Mouse (Mus musculus): ENCODE data around the gene Rptor.

Gene Rptor

DNA sequence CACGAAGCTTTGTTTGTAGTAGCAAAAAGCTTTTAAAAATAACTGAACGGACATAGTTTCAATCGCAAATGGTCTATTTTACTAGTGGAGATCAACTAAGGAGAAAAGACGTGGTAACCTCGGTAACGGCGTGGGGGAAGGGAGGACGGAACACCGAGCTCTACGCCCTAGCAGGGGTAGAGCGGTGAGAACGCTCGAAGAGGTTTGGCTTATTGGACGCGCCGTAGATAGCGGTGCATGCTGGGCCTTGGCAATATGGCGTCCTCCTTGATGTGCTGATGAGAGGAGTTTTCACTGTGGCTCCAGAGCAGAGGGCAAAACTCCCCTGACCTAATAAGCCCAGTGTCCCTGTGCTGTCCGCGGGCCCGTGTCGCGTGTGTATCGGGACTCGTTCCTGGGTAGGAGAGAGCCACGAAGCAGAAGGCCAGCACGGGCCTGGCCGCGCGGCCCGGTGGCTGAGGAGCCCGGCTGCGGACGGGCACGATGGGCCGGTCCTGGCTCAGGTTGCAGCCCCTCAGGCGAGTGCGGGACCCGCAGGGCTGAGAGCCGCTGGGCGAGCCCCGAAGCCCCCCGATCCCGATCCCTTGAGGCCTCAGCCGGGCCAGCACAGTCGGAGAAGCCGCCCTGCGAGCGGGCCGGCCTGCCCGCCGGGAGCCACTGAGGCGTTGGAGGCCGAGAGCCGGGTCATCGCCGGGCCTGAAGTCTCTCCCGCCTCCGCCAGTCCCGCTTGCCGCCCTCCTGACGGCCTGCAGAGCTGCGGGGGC is at the start of gene Rptor:
Gene Rptor, plus strand, starts transcription at position 143 of the 764 bp plus-strand sequence.
- peak; percentile 98 for DNase-seq (ENCODE audit: low read depth, low spot score)

GRCm38 (mm10) chr11:119554706-119555105 is 48.0 kb upstream of the Rptor start:
- no peak for DNase-seq (ENCODE audit: low read depth, low spot score)

DNA sequence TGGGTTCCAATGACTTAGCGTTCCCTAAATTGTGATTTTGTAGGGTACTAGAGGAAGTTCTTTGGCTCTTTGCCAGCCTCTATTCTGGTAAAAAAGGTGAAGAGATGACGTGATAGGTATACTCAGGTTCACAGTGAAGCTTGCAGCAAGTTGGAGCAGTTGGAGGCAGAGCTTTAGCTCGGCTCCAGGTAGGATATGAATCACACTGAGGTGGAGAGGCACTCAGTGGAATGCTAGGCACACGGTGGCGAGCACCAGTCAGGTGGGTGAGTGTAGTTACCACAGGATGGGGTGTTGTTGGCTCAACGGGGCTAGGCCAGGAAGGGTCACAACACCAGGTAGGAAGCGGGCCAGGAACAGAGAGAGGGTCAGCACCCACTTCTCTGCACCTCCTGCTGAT is 47.5 kb upstream of the Rptor start:
- no peak for DNase-seq (ENCODE audit: low read depth, low spot score)

GRCm38 (mm10) chr11:119557940-119558869 is 44.5 kb upstream of the Rptor start:
- no peak for DNase-seq (ENCODE audit: low read depth, low spot score)

DNA sequence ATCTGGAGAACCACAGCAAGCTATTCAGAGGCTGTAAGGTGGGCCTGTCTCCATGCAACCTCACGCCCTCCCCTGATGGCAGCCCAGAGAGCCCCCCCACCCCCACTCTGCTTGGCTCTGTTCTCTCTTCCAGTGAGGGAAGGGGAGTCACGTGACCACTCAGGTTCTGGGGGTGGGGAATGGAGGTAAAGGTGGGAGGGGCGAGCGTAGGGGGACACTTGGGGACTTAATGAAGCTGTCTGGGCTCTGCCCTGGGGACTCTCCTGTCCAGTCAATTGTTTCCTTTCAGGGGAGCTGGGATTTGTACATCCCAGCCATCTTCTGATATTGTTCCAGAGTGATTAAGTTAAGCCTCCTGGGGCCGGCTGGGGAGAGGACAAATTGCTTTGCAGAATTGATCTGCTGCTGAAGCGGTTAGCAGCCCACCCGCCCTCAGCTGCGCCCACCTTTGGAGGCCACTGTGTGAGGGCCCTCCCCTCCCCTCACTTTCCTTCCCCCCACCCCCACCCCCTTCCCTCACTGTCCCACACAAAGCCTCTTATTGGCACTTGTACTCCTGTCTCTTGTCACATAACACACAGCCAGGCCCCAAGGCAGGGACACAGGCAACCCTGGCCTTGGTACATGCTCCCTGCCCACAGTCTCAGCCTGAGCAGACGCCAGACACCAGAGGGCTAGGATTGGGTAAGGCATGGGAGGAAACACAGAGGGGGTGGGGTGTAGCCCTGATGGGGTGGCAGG is 43.7 kb upstream of the Rptor start:
- DNase-seq (ENCODE audit: low read depth, low spot score): peak; percentile 72

GRCm38 (mm10) chr11:119562286-119562685 is 40.4 kb upstream of the Rptor start:
- no peak for DNase-seq (ENCODE audit: low read depth, low spot score)

GRCm38 (mm10) chr11:119563166-119563565 is 39.5 kb upstream of the Rptor start:
- DNase-seq (ENCODE audit: low read depth, low spot score): no peak

- no peak for DNase-seq (ENCODE audit: low read depth, low spot score)
Observed at GRCm38 (mm10) chr11:119564383-119564782, 38.3 kb upstream of the Rptor start.

- DNase-seq (ENCODE audit: low read depth, low spot score): no peak
Observed at GRCm38 (mm10) chr11:119565021-119565420, 37.7 kb upstream of the Rptor start.

- DNase-seq (ENCODE audit: low read depth, low spot score): peak; percentile 50
Observed at GRCm38 (mm10) chr11:119565684-119566083, 37.0 kb upstream of the Rptor start.

DNA sequence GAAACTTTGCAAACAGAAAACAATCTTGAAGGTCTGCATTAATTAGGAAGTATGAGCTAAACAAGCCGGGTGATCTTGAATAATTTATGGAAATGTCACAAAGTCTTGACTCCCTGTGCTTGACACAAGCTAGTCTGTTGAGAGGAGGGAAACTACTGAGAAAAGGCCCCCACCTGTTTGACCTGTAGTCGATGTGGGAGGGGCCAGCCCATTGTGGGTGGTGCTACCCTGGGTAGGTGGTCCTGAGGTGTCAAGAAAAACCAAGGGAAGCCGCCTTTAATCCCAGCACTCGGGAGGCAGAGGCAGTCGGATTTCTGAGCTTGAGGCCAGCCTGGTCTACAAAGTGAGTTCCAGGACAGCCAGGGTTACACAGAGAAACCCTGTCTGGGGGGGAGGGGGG is 36.5 kb upstream of the Rptor start:
- peak; percentile 66 for DNase-seq (ENCODE audit: low read depth, low spot score)

GRCm38 (mm10) chr11:119572316-119573010 is 30.2 kb upstream of the Rptor start:
- peak; percentile 85 for DNase-seq (ENCODE audit: low read depth, low spot score)

GRCm38 (mm10) chr11:119576855-119577254 is 25.9 kb upstream of the Rptor start:
- no peak for DNase-seq (ENCODE audit: low read depth, low spot score)

DNA sequence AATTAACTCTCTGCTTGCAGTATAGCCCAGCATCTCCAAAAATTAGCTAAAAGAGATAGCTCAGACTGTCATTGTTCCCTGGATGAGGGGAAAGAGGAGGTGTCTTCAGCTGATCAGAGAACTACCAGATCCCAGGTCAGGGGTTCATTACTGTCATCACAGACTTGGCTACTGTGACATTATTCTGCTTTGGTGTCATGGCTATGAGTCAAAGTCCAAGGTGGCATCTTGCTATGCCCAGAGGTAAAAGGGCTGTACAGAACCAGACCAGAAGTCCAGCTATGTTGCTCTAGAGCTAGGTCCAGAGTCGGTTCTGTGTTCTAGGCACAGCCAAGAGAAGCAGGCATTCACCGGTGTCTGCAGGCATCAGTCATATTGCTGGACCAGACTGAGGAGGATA is 25.0 kb upstream of the Rptor start:
- no peak for DNase-seq (ENCODE audit: low read depth, low spot score)

GRCm38 (mm10) chr11:119586511-119586910 is 16.2 kb upstream of the Rptor start:
- DNase-seq (ENCODE audit: low read depth, low spot score): no peak

- no peak for DNase-seq (ENCODE audit: low read depth, low spot score)
Observed at GRCm38 (mm10) chr11:119587112-119587511, 15.6 kb upstream of the Rptor start.

- DNase-seq (ENCODE audit: low read depth, low spot score): no peak
Observed at GRCm38 (mm10) chr11:119589242-119589641, 13.5 kb upstream of the Rptor start.

- DNase-seq (ENCODE audit: low read depth, low spot score): peak; percentile 76
Observed at GRCm38 (mm10) chr11:119593966-119594365, 8.7 kb upstream of the Rptor start.

GRCm38 (mm10) chr11:119598856-119599255 is 3.8 kb upstream of the Rptor start:
- DNase-seq (ENCODE audit: low read depth, low spot score): no peak

GRCm38 (mm10) chr11:119600286-119600685 is 2.4 kb upstream of the Rptor start:
- DNase-seq (ENCODE audit: low read depth, low spot score): peak; percentile 52

DNA sequence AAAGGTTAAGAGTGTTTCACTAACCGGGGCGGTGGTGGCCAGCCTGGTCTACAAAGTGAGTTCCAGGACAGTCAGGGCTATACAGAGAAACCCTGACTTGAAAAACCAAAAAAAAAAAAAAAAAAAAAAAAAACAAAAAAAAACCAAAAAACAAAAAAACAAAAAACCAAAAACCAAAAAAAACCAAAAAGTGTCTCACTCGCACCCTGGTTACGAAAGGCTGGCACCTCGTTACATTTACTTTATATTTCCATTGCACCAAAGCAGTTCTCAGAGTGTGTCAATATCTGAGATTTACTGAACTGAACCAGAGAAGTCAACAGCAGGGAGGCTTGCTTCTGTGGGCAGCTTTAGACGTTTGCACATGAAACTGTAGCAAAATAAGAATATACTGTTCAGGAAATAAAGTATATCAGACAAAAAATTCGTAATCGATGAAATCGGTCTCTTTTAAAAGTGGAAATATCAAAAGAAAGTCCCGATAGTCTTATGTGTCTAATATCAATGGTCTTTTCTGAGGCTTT is 466 bp upstream of the Rptor start:
- DNase-seq (ENCODE audit: low read depth, low spot score): no peak
